Mouse (Mus musculus) thymus, adult 18-20 months (tissue): ENCODE data around the gene Tmem107.

ENCODE experiments used
- DNase-seq, 2 experiments: peaks; one replicate each; pipeline ENCODE4 v3.0.0; 2022; ENCODE audit warnings: mixed read lengths in 2 of 2

The Tmem107 gene

DNA sequence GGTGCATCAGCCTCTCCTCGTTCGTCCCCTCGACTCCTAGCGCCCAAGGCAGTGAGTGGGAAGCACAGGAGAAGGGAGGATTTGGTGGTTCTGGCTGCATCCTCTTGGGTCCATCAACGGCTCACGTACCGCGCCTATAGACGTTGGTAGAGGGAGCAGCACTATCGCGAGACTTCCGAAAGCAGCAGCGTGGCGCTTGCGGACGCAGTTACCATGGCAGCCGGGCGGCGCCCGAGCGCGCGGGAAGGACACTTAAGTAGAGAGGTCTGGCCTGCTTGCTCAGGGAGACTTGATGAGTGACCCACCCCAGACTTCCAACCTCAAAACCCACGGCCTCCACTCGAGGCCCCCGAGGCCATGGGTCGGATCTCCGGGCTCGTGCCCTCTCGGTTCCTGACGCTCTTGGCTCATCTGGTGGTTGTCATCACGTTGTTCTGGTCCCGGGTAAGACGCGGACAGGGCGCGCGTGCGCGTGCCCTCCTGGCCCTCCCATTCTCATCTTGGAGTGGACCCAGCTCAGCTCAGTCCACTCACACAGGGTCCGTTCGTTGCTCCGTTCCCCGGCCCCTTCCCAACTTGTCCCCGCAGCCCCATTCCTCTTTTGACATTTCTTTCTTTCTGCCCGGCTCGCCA is at the start of gene Tmem107:
TSS of gene Tmem107 (plus strand) at position 217 of the 633 bp plus-strand sequence.
- DNase-seq: peak; percentile 87 to 91

GRCm38 (mm10) chr11:69026562-69026961 is 44.0 kb upstream of the Tmem107 start:
- DNase-seq: no peak

- no peak for DNase-seq
These were observed 41.8 kb upstream of the Tmem107 start for GRCm38 (mm10) chr11:69028805-69029204.

DNA sequence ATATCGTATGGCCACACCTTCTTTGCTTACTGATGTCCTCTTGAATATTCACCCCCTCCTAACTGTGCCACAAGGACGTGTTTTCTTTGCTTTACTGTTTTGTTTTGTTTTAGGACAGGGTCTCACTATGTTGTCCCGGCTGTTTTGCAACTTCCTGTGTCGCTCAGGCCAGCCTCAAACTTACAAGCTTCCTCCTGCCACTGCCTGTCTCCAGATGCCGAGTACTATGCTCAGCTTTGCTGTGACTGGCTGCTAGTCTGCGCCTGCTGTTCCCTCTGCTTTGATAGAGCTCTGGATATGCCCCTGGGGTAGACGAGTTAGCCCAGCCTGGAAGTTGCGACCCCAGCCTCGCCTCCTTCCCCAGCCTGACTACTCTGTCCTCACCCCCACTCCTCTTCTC is 37.1 kb upstream of the Tmem107 start:
- DNase-seq: no peak

- no peak for DNase-seq
These were observed 36.0 kb upstream of the Tmem107 start for GRCm38 (mm10) chr11:69034585-69034984.

DNA sequence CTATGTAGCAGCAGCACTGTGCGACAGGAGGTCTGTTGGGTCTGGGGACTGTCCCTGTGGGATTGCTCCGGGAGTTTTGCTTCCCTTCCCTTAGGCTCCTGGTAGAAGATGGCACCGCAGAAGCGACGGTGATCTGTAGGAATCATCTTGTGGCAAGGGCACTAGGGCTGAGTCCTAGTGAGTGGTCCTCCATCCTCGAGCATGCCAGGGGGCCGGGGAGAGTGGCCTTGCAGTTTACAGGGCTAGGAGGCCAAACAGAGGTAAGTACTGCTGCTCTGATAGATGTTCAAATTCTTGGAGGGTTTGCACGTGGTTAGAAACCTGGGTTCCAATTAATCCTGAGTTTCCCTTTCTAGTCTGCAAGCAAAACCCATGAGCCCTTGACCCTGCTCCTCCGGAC is 35.2 kb upstream of the Tmem107 start:
- no peak for DNase-seq

- DNase-seq: peak; percentile 73 to 80
These were observed 34.8 kb upstream of the Tmem107 start for GRCm38 (mm10) chr11:69035849-69036248.

GRCm38 (mm10) chr11:69036486-69037230 is 33.9 kb upstream of the Tmem107 start:
- DNase-seq: peak; percentile 58 to 76

DNA sequence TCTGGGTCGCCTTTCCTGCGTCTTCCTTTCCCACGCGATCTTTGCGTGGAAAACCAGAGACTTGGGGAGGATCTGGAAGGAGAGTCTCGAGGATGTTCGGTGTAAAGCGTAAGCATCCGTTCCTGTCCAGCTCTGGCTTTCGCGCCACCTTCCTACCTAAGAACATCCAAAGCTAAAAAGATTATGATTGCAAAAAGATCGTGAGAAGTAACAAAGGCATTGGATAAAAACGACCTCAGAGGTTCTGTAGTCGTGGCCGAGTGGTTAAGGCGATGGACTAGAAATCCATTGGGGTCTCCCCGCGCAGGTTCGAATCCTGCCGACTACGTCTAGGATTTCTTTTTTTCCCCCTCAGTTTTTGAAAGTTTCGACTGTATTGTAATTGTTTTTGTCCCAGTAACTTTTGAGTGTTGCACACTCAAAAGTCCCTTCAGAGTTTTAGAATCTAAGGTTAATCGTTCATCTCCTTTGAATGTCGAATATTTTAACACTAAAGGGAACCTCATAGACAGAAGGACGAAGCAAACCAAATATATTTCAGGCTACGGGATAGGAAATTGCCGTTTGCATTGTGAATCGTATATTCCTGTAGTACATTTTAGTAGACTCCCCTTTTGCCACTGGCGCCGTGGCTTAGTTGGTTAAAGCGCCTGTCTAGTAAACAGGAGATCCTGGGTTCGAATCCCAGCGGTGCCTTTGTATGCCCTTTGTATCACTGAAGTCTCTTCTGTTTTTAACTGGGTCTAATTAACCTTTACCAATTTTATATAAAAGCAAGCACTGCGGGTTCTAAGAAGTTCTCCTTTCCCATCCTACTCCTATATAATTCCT is 33.2 kb upstream of the Tmem107 start:
- peak; percentile 68 to 81 for DNase-seq

GRCm38 (mm10) chr11:69038173-69038572 is 32.4 kb upstream of the Tmem107 start:
- DNase-seq: no peak

- DNase-seq: peak; percentile 64 to 76
These were observed 24.8 kb upstream of the Tmem107 start, which contains the start of gene Aurkb for GRCm38 (mm10) chr11:69045531-69046394. Gene Aurkb, plus strand, starts transcription at chr11:69045647.

GRCm38 (mm10) chr11:69046395-69046774 is 24.2 kb upstream of the Tmem107 start:
- no peak for DNase-seq

DNA sequence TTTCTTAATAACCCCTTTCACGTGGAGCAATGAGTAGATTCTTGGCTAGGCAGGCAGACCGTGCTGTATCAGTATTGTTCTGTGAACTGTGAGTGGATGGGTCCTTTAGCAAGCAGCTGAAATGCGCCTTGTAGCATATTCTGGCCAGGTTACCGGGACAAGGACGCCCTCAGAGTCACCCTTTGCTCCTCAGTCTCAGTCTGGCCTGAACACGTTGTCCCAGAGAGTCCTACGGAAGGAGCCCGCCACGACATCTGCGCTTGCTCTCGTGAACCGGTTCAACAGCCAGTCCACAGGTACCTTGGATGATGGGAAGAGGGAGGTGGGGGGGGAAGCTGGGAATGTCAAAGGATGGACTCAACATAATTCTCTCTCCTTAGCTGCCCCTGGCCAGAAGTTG is 23.0 kb upstream of the Tmem107 start:
- DNase-seq: no peak

- no peak for DNase-seq
These were observed 22.5 kb upstream of the Tmem107 start for GRCm38 (mm10) chr11:69048151-69048550.

DNA sequence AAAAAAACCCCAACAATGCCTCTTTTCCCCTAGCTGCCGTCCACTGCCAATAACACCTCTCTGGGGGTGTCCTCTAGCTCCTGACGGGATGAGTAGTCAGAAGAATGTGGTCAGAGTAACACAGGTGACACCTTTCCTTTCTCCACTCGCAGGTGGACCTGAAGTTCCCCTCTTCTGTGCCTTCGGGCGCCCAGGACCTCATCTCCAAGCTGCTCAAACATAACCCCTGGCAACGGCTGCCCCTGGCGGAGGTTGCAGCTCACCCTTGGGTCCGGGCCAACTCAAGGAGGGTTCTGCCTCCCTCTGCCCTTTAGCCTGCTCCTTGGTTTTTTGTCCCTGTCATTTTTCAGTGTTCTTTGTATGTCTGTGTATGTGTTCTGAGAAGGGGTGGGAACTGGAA is 19.9 kb upstream of the Tmem107 start:
- DNase-seq: no peak

GRCm38 (mm10) chr11:69051771-69052170 is 18.8 kb upstream of the Tmem107 start:
- DNase-seq: no peak

DNA sequence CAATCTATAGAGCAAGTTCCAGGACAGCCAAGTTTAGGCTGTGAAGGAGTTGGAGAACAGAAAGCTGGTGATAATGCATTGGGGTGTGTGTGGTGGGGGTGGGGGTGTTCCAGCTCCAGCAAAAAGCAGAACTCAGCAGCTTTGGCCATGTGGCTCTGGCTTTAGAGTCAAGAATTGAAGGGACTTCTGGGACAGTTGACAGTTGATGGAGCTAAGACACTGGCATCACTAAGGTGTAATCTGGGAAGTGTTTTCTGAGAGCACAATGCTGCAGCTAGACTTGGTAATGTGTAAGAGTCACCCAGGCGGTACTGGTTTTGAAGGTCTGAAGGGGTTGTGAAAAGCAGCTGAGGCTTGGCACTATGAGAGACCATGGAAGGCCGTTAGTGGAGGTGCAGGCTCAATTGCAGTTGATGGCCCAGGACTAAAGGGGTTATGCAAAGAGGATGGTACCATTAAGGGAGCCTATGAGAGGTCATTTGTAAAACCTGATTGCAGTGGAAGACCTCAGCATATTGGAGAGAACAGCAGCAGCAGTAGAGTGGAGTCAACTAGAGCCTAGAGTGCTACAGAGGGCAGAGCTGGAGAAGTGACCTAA is 17.7 kb upstream of the Tmem107 start:
- no peak for DNase-seq

DNA sequence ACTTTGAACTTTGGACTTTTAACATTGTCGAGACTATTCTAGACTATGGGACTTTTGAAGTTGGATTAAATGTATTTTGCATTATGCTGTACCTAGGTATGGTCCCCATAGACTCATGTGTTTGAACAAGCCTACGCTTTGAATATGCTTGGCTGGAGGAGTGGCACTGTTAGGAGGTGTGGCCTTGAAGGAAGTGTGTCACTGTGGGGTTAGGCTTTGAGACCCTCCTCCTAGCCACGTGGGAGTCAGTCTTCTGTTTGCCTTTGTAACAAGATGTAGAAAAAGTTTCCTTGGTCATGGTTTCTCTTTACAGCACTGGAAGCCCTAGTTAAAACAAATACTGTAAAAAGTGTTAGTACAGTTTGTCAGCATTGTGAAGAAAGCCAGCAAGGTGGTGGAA is 16.8 kb upstream of the Tmem107 start:
- no peak for DNase-seq

GRCm38 (mm10) chr11:69058265-69058664 is 12.3 kb upstream of the Tmem107 start:
- DNase-seq: no peak

DNA sequence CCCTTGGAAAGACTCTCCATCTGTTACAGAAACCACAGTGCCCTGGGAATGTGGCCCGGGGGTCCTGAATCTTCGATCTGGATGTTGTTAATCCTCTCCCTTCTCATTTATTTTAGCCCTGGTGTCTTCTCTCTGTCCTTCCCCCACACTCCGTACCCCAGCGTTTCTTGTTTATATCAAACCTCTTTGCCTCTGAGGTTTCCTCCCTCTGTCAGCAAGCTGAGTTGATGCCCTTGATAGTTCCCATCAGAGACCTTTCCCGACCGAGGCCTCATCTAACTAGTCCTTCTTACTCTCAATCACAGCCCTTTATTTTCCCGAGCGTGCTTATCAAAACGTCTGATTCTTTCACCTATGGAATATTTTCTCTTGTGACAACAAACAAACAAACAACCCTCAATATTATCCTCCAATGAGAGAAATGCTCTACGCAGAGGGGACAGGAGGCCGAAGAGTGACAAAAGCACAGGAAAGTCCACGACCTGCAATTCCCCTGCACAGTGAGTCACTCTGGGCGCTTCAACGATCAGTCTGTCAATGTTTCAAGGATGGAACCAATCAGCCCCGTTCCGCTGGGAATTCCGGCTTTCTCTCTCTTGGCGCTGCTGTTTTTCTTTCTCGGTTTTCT is 11.8 kb upstream of the Tmem107 start:
- no peak for DNase-seq

GRCm38 (mm10) chr11:69059357-69059974 is 11.1 kb upstream of the Tmem107 start, which contains the start of gene Borcs6:
Gene Borcs6, plus strand, starts transcription at chr11:69059717.
- peak; percentile 94 to 96 for DNase-seq
